ENCODE assay signal across 1 mouse cellular context in genomic region chr5:137737400-137737940, GRCm38 (mm10).
TF ChIP-seq lines count a peak whose summit lies in the region.

No protein-coding gene starts in this region.

TF ChIP-seq in CH12.LX, 34 proteins besides CTCF, POLR2A, EP300 and RAD21:
- TF ChIP-seq POLR2AphosphoS2 (IDR thresholded peaks at IDR 0.05; ENCODE audit: low read depth, low read length) = no peak
- no peak for TF ChIP-seq JUN (IDR thresholded peaks at IDR 0.05; ENCODE audit: insufficient read depth, low read depth, low read length)
- no peak for TF ChIP-seq BHLHE40 (IDR thresholded peaks at IDR 0.05; ENCODE audit: low read depth, low read length)
- TF ChIP-seq CHD1 (IDR thresholded peaks at IDR 0.05; ENCODE audit: low read depth, low read length) = no peak
- TF ChIP-seq CHD2 (IDR thresholded peaks at IDR 0.05; ENCODE audit: low read length) = no peak
- peak; percentile 45; the same call in 1 of the 2 replicates for TF ChIP-seq ZNF384 (IDR thresholded peaks at IDR 0.05; ENCODE audit: low read depth, low read length)
TF ChIP-seq in CH12.LX: peak in this region for 1.
